Mouse (Mus musculus): ENCODE measurements around the gene Sppl2b. TPM values are rescaled to one million over a fixed set of nuclear protein-coding genes. Genes with fewer than 3 reads are reported as not detected.

Gene Sppl2b
- 38.1 TPM for polyA plus RNA-seq (2015; fragmentation: Illumina TruSeq; extraction: RNeasy Lipid Tissue Mini Kit (QIAGEN cat#74804); ENCODE audit: low read depth, low replicate concordance)

DNA sequence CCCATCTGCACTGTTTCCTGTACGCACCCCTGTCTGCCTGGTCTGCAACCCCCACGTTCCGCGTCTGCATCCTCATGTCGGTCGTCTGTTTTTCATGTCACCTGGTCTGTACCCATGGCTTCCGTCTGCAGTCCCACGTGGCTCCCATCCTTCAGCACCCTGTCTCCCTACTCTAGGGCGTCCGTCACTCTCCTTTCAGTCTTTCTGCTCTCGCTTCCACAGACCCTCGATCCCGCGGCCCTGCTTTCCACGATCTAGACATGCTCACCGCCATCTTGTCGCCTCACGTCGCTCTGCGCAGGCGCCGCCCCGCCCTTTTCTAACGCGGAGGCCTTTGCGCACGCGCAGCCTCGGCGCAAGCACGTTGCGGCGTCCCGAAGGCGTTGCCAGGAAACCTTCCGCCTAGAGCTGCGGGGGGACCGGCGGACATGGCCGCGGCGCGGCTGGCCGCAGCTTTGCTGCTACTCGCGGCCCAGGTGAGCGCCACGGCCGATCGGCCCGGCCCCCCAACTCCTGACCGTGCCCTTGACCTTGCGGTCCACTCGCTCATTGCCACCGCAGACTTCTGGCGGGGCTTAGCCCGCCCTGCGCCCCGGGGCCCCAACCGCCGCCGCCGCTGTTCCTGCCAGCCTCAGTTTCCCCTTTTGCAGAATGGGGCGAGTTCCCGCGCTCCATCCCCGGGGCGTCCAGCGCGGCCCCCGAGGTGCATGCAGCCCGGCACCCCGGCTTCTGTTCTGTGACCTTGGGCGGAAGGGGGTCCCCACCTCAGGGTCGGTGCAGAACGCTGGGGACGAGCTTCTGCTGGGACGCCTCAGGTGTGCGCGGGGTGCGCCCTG is at the start of gene Sppl2b, which contains the start of gene Lsm7:
TSS of gene Sppl2b (plus strand) at position 363 of the 836 bp plus-strand sequence.
TSS of gene Lsm7 (minus strand) at position 297 of the 836 bp plus-strand sequence.

DNA sequence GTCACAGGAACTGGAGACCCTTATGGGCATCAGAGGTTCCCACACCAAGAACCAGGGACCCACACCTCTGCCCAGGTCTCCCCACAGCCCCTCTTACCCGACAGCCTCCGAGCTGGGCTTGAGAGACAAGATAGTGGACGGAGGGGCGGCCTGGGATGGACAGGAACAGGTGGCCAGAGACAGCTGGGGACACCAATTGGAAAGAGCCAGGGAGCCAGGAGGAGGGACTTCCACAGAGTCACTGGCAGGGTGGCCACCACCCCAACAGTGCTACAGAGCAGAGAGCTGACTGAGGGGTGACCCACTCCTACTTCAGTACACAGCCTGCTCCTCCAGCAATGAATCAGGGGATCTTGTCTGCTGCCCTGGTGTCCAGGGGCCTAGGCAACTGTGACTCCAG is 41.7 kb upstream of the Sppl2b start, which contains the start of gene Jsrp1:
TSS of gene Jsrp1 (minus strand) at position 133 of the 400 bp plus-strand sequence.

GRCm38 (mm10) chr10:80826151-80827062 is 28.7 kb upstream of the Sppl2b start, which contains the start of gene Oaz1:
Oaz1 (plus strand) TSS chr10:80826656.

DNA sequence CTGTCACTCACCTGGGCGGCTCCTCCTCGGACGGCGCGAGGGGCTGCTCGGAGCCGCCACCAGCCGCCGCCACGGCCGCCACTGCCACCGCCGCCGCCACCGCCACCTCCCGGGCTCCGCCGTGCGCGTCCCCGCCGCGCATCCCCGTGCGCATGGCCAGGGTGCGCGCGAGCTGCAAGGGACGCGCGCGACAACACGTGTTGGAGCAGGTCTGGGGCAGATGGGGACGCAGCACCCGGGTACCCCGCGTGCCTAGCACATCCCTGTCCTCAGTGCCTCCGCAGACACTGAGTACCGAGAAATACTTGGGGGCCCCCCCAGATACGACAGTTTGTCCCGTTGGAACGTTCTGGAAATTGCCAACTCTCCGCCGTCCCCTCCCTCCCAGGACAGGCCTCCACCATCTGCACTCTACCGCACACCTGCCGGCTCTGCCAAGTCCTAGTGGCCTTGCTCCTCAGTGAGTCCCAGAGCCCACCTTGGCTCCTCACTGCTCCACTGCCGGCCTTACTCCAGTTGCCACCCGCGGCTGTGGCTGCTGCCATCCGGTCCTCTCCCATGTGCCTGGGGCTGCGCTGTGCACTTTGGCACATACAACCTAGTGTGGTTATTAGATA is 11.0 kb upstream of the Sppl2b start, which contains the start of gene Lingo3:
TSS of gene Lingo3 (minus strand) at position 109 of the 617 bp plus-strand sequence.

DNA sequence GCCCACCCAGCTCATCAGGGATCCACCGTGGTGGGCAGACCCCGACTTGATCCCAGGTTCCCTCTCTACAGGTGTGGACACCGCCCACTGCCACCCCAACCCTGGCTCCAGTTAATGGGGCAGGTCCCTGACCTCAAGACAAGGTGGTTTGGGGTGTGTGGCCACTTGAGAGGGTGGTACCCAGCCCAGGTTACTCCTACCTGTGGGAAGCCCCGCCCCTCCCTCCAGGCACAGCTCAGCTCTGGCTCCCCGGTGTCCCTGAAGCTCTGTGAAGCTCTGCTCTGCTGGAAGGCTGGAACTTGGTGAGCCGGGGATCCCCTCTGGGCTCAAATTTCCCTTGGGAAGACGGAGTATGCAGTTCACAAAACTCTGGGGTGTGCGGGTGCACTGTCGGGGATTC is 16.5 kb downstream of the Sppl2b start, which contains the start of gene Tmprss9:
TSS of gene Tmprss9 (plus strand) at position 268 of the 400 bp plus-strand sequence.

DNA sequence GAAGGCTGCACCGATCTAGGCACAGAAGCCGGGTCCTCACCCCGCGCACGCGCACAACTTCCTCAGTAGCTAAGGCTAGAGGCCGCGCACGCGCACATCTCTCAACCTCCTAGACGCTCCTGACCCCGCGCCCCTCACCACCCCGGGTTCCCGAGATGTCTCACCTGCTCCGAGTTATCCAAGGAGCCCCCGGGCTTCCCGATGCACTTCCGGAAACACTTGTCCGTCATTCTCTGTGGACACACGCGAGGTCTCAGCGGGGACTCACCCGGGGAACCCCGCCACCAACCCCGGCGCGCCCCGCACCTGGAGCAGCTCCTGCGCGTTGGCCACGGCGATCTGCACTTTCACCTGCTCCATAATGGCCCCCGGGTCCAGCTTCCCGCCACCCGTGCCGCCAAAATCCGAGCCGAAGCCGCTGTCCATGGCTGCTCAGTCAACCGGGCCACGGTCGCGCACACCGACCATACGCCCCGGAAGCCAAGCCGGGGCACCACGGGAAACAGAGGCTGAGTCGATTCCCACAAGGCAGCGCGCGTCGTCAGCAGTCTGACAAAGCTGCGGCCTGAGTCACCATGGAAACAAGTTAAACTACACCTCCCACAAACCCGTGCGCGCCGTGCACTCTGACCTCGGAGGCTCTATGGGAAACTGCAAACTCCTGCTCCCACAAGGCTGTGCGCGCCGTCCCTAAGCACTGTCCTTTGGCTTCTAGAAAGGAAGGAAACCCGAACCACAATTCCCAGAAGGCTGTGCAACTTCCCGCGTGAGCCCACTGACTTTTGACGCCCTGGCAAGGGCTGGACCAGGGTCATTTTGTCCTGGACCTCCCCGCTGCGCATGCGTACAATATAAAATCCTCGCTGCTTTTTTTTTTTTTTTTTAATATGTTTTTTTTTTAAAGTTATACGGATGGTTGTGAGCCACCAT is 45.5 kb downstream of the Sppl2b start, which contains the start of gene Timm13:
TSS of gene Timm13 (minus strand) at position 652 of the 930 bp plus-strand sequence.

GRCm38 (mm10) chr10:80917779-80918434 is 62.8 kb downstream of the Sppl2b start, which contains the start of gene Lmnb2:
Lmnb2 (minus strand) TSS chr10:80918245.

Other genes with a start within 250 kb of the Sppl2b start
- gene Gm49322, start 249.3 kb upstream of the Sppl2b start, polyA plus RNA-seq (2015; fragmentation: Illumina TruSeq; extraction: RNeasy Lipid Tissue Mini Kit (QIAGEN cat#74804); ENCODE audit: low read depth, low replicate concordance): 2.0 TPM
- gene Csnk1g2, start 232.4 kb upstream of the Sppl2b start, polyA plus RNA-seq (2015; fragmentation: Illumina TruSeq; extraction: RNeasy Lipid Tissue Mini Kit (QIAGEN cat#74804); ENCODE audit: low read depth, low replicate concordance): 157 TPM
- 74.2 TPM for gene Btbd2, start 198.2 kb upstream of the Sppl2b start, polyA plus RNA-seq (2015; fragmentation: Illumina TruSeq; extraction: RNeasy Lipid Tissue Mini Kit (QIAGEN cat#74804); ENCODE audit: low read depth, low replicate concordance)
- 23.8 TPM for gene Mknk2, start 177.2 kb upstream of the Sppl2b start, polyA plus RNA-seq (2015; fragmentation: Illumina TruSeq; extraction: RNeasy Lipid Tissue Mini Kit (QIAGEN cat#74804); ENCODE audit: low read depth, low replicate concordance)
- 11.8 TPM for gene Mob3a, start 153.3 kb upstream of the Sppl2b start, polyA plus RNA-seq (2015; fragmentation: Illumina TruSeq; extraction: RNeasy Lipid Tissue Mini Kit (QIAGEN cat#74804); ENCODE audit: low read depth, low replicate concordance)
- gene Izumo4, start 153.1 kb upstream of the Sppl2b start, polyA plus RNA-seq (2015; fragmentation: Illumina TruSeq; extraction: RNeasy Lipid Tissue Mini Kit (QIAGEN cat#74804); ENCODE audit: low read depth, low replicate concordance): 54.2 TPM
- 89.5 TPM for gene Ap3d1, start 113.0 kb upstream of the Sppl2b start, polyA plus RNA-seq (2015; fragmentation: Illumina TruSeq; extraction: RNeasy Lipid Tissue Mini Kit (QIAGEN cat#74804); ENCODE audit: low read depth, low replicate concordance)
- gene Dot1l, start 100.1 kb upstream of the Sppl2b start, polyA plus RNA-seq (2015; fragmentation: Illumina TruSeq; extraction: RNeasy Lipid Tissue Mini Kit (QIAGEN cat#74804); ENCODE audit: low read depth, low replicate concordance): 35.1 TPM
- gene Sf3a2, start 57.1 kb upstream of the Sppl2b start, polyA plus RNA-seq (2015; fragmentation: Illumina TruSeq; extraction: RNeasy Lipid Tissue Mini Kit (QIAGEN cat#74804); ENCODE audit: low read depth, low replicate concordance): 24.7 TPM
- gene Plekhj1, start 56.6 kb upstream of the Sppl2b start, polyA plus RNA-seq (2015; fragmentation: Illumina TruSeq; extraction: RNeasy Lipid Tissue Mini Kit (QIAGEN cat#74804); ENCODE audit: low read depth, low replicate concordance): 59.4 TPM
- gene Amh, start 50.0 kb upstream of the Sppl2b start, polyA plus RNA-seq (2015; fragmentation: Illumina TruSeq; extraction: RNeasy Lipid Tissue Mini Kit (QIAGEN cat#74804); ENCODE audit: low read depth, low replicate concordance): 0.89 TPM
- 4.0 TPM for gene Jsrp1, start 41.8 kb upstream of the Sppl2b start, polyA plus RNA-seq (2015; fragmentation: Illumina TruSeq; extraction: RNeasy Lipid Tissue Mini Kit (QIAGEN cat#74804); ENCODE audit: low read depth, low replicate concordance)
- gene Oaz1, start 28.6 kb upstream of the Sppl2b start, polyA plus RNA-seq (2015; fragmentation: Illumina TruSeq; extraction: RNeasy Lipid Tissue Mini Kit (QIAGEN cat#74804); ENCODE audit: low read depth, low replicate concordance): 912 TPM
- 20.1 TPM for gene Lingo3, start 11.2 kb upstream of the Sppl2b start, polyA plus RNA-seq (2015; fragmentation: Illumina TruSeq; extraction: RNeasy Lipid Tissue Mini Kit (QIAGEN cat#74804); ENCODE audit: low read depth, low replicate concordance)
- 197 TPM for gene Lsm7, start 66 bp upstream of the Sppl2b start, polyA plus RNA-seq (2015; fragmentation: Illumina TruSeq; extraction: RNeasy Lipid Tissue Mini Kit (QIAGEN cat#74804); ENCODE audit: low read depth, low replicate concordance)
- gene Tmprss9, start 16.6 kb downstream of the Sppl2b start, polyA plus RNA-seq (2015; fragmentation: Illumina TruSeq; extraction: RNeasy Lipid Tissue Mini Kit (QIAGEN cat#74804); ENCODE audit: low read depth, low replicate concordance): 0.33 TPM
- 182 TPM for gene Timm13, start 45.7 kb downstream of the Sppl2b start, polyA plus RNA-seq (2015; fragmentation: Illumina TruSeq; extraction: RNeasy Lipid Tissue Mini Kit (QIAGEN cat#74804); ENCODE audit: low read depth, low replicate concordance)
- gene Lmnb2, start 63.0 kb downstream of the Sppl2b start, polyA plus RNA-seq (2015; fragmentation: Illumina TruSeq; extraction: RNeasy Lipid Tissue Mini Kit (QIAGEN cat#74804); ENCODE audit: low read depth, low replicate concordance): 15.5 TPM
- gene Gadd45b, start 74.8 kb downstream of the Sppl2b start, polyA plus RNA-seq (2015; fragmentation: Illumina TruSeq; extraction: RNeasy Lipid Tissue Mini Kit (QIAGEN cat#74804); ENCODE audit: low read depth, low replicate concordance): 15.9 TPM
- 167 TPM for gene Gng7, start 159.7 kb downstream of the Sppl2b start, polyA plus RNA-seq (2015; fragmentation: Illumina TruSeq; extraction: RNeasy Lipid Tissue Mini Kit (QIAGEN cat#74804); ENCODE audit: low read depth, low replicate concordance)
- 90.3 TPM for gene Diras1, start 170.4 kb downstream of the Sppl2b start, polyA plus RNA-seq (2015; fragmentation: Illumina TruSeq; extraction: RNeasy Lipid Tissue Mini Kit (QIAGEN cat#74804); ENCODE audit: low read depth, low replicate concordance)
- 48.1 TPM for gene Slc39a3, start 182.2 kb downstream of the Sppl2b start, polyA plus RNA-seq (2015; fragmentation: Illumina TruSeq; extraction: RNeasy Lipid Tissue Mini Kit (QIAGEN cat#74804); ENCODE audit: low read depth, low replicate concordance)
- 171 TPM for gene Sgta, start 204.9 kb downstream of the Sppl2b start, polyA plus RNA-seq (2015; fragmentation: Illumina TruSeq; extraction: RNeasy Lipid Tissue Mini Kit (QIAGEN cat#74804); ENCODE audit: low read depth, low replicate concordance)
- gene Thop1, start 214.8 kb downstream of the Sppl2b start, polyA plus RNA-seq (2015; fragmentation: Illumina TruSeq; extraction: RNeasy Lipid Tissue Mini Kit (QIAGEN cat#74804); ENCODE audit: low read depth, low replicate concordance): 39.4 TPM
- gene Creb3l3, start 243.6 kb downstream of the Sppl2b start, polyA plus RNA-seq (2015; fragmentation: Illumina TruSeq; extraction: RNeasy Lipid Tissue Mini Kit (QIAGEN cat#74804); ENCODE audit: low read depth, low replicate concordance): 0.51 TPM

Measured in brain, adult 10 weeks (tissue).